Mouse (Mus musculus) cerebellum, adult 9-10 months (tissue): ENCODE results near the gene Plxna3.
A peak's percentile ranks its signal among the peaks of the same experiment; 100 is the strongest.

ENCODE experiments used
- DNase-seq: peaks from one replicate; pipeline ENCODE4 v3.0.0; 2022

Gene Plxna3

GRCm38 (mm10) chrX:74368209-74368909 lies 39.5 kb downstream of the Plxna3 start:
- DNase-seq, result peak; percentile 66

- peak; percentile 82 for DNase-seq
Measured at GRCm38 (mm10) chrX:74372888-74373549, 44.2 kb downstream of the Plxna3 start, which contains the start of the genes Ubl4a and Slc10a3. Gene Ubl4a (minus strand): TSS chrX:74373218. Gene Slc10a3 (minus strand): TSS chrX:74373349.

DNA sequence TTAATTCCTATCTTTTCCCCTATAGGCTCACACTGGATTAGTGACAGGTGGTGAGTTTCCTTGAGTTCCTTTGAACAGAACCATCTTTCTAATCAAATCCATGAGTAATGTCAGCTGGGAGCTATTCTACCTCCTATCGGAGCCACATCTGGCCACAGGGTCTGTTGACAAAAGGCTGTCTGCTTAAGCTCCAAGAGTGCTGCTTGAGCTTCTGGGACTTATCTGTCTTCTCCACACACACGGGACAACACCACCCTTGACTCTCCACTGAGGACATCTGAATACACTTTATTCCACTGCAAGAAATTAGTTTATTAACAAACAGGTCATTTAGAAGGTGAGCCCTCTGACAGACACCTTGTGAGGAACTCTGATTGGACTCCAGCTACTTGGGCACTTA lies 55.6 kb downstream of the Plxna3 start:
- no peak for DNase-seq

DNA sequence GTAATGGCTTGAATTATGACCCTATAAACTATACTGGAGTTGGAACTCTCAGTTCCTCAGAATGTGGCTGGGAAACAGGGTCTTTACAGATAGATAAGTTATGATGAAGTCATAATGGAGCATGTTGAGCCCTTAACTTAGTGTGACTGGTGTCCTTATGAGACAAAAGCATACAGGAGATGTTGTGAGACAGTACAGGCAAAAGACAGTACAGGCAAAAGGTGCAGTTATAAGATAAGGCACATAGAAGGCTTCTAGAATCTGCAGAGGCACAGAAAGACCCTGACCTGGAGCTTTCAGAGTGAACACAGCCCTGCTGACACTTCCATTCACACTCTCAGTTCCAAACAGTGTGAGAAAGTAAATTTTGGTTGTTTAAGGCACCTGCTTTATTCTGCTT lies 59.3 kb downstream of the Plxna3 start:
- no peak for DNase-seq

DNA sequence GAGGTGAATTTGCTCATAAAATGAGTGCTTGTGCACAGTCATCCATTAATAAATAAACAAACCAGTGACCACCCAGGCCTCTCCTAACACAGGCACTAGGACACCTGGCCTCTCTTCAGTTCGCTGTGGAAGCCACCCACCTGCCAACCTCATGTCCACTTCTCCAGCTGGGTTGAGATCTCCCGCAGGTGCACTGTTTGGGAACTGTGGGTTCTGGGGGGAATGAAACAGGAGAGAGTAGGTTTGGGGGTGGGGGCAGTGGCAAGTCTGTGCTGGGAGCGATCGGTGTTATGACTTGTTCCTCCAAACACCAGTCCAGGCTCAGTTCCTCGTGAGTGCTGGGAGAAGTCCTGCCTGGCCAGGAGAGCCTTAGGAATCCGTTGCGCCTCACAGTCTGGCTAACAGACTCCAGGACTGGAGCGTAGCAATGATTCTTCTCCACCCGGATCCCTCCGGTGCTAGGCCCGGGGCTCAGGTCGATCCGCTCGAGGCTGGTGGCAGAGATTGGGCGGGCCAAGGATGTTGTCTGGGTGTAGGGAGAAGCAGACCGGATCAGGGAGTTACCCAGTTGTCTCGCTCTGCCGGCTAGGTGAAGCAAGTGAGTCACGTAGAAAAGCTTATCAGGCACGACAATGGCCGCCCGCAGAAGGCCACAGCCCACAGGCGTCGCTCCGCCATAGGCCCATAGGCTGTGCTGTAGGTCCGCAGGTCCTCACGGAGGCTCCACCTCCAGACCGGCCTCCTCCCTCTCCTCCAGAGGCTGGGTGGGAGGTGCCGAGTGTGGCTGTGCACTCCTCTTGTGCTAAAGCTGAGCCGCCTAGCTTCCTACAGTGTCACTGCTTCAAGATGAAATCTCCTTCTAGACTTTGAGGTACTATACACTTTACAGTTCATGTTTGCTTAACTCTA lies 63.9 kb downstream of the Plxna3 start, which contains the start of the genes Fam3a and Ikbkg:
Fam3a (minus strand) TSS at position 738 of the 909 bp plus-strand sequence.
Ikbkg (plus strand) TSS at position 756 of the 909 bp plus-strand sequence.
- peak; percentile 82 for DNase-seq
